Mouse (Mus musculus): ENCODE measurements at regions not wholly inside any gene's neighbourhood (a gene's known extent, or its start where the extent isn't known, plus 50 kb on each side); places are given as distances from the start of the nearest gene placed in this dataset.

DNA sequence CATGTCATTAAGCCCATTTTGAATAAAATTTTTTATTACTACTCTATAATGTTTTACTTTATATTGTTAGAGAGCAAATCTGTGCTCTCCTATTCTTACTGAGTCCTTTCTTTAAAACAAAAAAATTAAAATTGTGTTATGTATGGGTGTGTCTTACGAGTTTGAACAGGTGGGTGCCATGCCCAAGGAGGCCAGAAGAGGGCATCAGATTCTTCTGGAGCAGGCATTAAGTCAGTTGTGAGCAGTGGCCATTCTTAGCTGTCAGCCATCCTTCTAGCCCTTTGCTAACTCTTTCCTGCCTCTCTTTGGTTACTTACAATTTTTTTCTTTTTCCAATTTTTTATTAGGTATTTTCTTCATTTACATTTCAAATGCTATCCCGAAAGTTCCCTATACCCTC, 63.6 kb upstream of the Fam98a start:
- H3K4me3 ChIP-seq, result no peak overlapping the region
- H3K4me1 ChIP-seq (replicated peaks), result no peaks in the 10 kb centered on the region
- H3K9me3 ChIP-seq, result no peaks in the 10 kb centered on the region
- no peak overlapping the region for H3K9ac ChIP-seq
- 84% methylated on average over 2 of the region's 2 CpGs for WGBS
- no peaks in the 10 kb centered on the region for H3K27me3 ChIP-seq
- H3K4me2 ChIP-seq, result no peak overlapping the region
- no peak for ATAC-seq (ENCODE audit: low read depth)
- no peaks in the 10 kb centered on the region for H3K36me3 ChIP-seq
- no peak overlapping the region for H3K27ac ChIP-seq (replicated peaks)

DNA sequence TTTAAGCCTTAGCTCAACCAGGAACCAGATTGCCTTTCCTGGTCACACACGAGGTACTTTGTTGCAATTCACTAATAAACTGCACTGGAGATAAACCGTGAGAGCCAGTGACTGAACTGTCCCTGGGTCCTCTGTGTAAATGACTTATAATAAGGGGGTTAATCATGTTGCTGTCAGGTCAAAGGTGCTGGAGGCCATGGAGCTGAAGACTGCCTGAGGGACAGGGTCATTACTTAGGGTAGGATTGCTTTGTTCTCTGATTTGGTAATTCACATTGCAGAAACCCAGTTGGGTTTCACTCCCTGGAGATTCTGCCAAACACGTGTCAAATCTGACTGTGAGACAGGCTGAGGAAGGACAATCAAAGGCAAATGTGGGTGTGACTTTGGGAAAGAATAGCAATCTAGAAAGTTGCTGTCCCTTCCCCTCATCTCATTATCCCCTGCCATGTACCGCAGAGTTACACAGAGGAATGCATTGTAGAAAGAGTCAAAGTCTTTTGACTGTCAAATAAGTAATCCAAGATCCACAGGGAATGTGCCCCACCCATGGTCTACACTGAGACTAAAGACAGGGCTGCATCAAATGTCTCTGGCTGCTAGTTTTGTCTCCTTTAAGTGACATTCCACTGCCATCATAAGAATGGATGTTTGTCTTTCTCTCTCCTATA, 51.8 kb upstream of the Fam98a start:
- H3K4me3 ChIP-seq, result no peak overlapping the region
- no peak overlapping the region for H3K9ac ChIP-seq
- ATAC-seq (ENCODE audit: low read depth), result no peak
- no peaks in the 10 kb centered on the region for H3K27me3 ChIP-seq
- 10% methylated on average over 4 of the region's 4 CpGs for WGBS
- H3K4me1 ChIP-seq (replicated peaks), result no peaks in the 10 kb centered on the region
- H3K36me3 ChIP-seq, result no peaks in the 10 kb centered on the region
- no peak overlapping the region for H3K27ac ChIP-seq (replicated peaks)
- H3K9me3 ChIP-seq, result no peaks in the 10 kb centered on the region
- no peak overlapping the region for H3K4me2 ChIP-seq

All from neural tube, embryonic 13.5 days (tissue).